Mouse (Mus musculus): ENCODE results near the gene Lce1d.

DNA sequence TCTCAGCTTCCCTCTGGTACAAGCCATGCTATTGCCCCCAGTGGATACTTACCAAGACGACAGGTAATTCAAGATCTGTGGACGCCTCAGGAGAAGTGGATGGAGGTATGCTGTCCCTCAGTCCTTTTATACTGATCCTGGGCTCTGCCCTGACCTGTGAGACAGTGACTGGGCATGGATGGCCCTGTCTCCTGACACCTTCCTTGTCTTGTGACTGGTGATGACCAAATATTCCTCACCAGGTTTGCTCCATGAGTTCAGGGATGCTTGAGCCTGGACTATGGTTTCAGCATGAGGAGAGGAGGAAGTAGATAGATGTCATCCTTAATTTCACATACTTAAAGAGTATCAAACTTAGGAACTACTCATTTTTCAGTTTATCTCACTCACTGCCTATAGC lies at the start of gene Lce1d:
- TF ChIP-seq CTCF (IDR thresholded peaks at IDR 0.05; ENCODE audit: low read depth, low read length) = no peak
- TF ChIP-seq POLR2A (IDR thresholded peaks at IDR 0.05; ENCODE audit: extremely low read depth, insufficient read depth, low read length) = no peak

All from liver, adult 2 months (tissue).